Mouse (Mus musculus) urinary bladder, adult 2 months (tissue): ENCODE results near the gene 1190005I06Rik. TPM values are rescaled to one million over a fixed set of nuclear protein-coding genes. Genes with fewer than 3 reads are reported as not detected.

Experiments used
- DNase-seq: peaks from one replicate; pipeline ENCODE4 v3.0.0; 2022; ENCODE audit warnings: low spot score
- polyA plus RNA-seq: library from polyadenylated mRNA; depleted of rRNA; stranded (reverse); fragments of >200 nt; gene quantifications from 2 replicates; pipeline ENCODE4 v1.2.3, GENCODE M21; 2012

1190005I06Rik gene
- polyA plus RNA-seq, 1 experiment, result 8.9 TPM

DNA sequence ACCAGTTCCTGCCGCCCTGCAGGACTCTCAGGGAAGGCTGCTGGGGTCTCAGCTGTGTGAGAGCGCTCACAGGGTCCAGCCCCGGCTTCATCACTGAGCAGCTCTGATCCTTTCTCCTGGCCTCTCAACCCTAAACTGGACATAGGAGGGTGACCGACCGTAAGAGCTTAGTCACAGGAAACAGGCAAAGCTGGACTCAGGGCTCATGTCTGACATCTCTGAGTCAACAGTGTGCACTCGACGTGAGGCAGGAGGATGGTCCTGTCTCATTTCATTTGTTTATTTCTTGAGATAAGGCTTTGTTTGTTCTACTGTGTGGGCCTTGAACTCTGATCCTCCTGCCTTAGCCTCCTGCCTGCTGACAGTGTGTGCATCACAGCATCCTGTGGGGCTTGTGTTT is 27.0 kb downstream of the 1190005I06Rik start:
- no peak for DNase-seq

DNA sequence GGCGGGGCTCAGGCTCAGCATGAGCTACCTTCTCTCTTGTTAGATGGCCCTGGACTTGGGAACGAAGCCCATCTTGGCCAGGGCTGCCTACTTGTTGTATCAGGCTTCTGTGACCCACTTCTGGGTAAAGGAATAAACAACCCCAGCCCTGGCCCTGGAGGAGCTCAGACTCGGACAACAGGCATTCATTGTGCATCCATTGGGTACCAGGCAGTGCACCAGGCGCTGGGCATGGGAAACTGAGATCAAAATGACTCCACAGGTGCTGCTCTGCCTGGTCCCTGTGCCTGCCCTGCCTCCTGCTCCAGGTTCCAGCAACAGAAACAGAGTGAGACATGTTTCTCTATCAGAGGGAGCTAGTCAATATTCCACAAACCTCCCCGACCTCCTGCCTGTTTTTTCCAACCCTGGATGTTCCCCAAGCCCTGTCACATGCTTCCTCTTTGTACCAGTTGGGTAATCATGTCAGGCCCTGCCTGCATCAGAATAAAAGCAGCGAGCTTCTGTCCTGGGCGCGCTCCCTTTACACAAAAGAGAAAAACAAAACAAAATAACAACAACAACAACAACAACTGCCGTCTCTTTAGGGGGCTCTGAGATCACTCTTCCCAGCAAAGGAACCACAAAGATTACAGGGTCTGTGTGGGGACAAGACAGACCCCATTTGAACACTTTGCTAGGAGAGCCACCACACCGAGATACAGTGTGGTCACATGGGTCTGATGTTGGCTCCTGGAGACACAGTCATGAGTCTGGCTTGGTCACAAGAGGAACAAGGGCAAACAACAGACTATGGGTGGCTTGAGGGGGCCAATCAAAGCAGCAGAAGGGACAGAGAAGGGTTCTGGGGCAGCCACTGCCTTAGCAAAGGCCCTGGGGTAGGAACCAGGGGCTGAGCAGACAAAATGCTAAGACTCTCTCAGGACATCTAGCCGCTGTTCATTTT is 27.9 kb downstream of the 1190005I06Rik start:
- no peak for DNase-seq

DNA sequence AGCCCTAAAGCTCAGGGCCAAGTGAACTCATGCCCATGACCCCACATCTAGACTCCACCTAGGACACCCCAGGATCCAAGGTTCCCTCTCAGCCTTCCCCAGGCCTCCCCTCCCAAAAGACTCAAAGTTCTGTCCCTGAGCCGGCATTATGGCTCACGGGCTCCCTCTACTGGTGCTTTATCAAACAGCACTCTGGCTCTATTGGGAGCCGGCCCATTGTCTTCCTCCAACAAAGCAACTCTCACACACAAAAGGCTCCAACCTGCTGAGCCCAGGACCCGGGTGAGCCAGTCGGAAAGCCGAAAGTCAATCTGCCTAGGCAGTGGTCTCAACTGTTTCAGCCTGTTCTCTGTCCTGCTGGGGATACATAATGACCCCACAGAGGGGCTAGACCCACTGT is 29.3 kb downstream of the 1190005I06Rik start:
- peak; percentile 52 for DNase-seq

DNA sequence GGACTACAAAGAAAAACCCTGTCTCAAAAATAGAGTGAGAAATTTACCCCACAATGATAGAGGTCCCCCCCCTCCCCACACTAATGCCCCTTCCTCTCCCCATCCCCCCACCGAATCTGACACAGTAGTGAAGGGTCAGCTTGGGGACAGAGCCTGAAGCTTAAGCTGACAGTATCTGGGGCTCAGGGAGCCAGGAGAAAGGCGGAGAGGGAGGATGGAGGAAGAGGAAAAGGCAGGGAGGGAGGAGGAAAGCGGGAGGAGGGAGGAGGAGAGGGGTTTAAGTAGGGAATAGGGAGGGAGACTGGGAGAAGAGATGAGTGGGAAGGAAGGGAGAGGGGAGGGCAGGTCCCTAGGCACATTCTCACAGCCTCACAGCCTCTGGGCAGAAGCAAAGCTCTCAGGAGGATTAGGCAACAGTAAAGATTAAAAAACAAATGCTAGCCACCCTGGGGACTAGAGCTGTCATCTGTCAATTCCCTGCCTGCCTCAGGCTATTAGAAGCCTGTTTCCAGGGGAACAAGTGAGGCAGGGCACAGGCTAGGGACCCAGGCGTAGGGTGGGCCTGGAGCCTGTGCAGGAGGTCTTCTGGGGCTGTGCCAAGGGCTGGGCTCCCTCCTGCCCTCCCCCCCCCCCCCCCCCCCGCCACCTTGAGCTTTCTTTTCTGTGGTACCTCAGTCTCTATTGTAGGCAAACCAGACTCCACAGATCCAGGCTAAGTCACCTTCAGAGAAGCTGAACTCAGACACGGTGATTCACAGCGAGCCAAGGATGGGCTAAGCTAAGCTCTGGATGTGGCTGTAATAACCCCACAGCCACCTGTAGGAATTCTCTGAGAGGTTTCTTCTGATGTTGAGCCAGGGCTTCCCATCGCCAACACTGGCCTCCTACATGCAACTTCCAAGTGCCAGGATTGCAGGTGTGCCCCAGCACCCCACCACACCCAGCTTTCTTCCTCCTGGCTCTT is 30.5 kb downstream of the 1190005I06Rik start:
- no peak for DNase-seq

DNA sequence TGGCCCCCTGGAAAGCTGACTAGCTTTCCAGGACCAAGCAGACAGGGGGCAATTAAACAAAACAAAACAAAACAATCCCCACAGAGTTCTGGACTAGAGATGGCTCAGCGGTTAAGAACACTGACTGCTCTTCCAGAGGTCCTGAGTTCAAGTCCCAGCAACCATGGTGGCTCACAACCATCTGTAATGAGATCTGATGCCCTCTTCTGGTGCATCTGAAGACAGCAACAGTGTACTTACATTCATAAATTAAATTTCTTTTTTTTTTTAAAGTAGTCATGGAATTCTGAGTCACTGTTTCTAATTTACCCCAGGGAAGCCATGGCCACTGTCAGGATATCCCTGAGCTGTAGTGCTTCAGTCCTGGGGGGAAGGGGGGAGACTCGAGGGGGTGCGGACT is 32.9 kb downstream of the 1190005I06Rik start:
- DNase-seq, result no peak

DNA sequence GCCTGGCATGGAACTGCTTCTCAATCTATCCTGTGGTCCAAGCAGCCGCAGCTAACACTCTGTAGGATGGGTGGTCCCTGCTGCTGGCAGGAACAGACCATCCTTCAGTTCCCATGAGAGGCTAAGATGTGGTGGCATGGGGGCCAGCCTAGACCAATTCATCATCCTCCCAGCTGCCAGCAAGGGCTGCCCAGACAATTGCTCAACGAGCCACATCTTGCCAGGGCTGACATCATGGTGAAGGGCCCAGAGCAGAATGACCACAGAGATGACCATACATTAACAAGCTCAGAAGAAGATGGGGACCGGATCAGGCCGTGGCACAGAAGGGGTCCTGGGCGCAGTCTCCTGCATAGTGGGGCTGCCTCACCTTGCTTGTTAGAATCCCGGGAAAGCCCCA is 36.6 kb downstream of the 1190005I06Rik start:
- DNase-seq, result no peak

DNA sequence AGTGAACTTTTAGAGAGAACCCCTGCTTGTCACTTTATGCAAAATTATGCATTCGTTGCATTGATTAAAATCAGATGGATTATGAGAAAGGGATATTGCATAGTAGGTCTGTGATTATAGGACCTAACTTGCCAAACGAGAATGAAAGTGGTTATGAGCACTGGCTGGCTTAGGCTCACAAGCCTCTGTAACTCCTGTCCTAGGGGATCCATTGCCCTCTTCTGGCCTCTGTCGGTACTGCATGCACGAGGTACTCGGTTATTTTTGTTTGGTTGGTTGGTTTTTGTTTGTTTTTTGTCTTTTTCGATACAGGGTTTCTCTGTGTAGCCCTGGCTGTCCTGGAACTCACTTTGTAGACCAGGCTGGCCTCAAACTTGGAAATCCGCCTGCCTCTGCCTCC is 39.5 kb downstream of the 1190005I06Rik start:
- DNase-seq, result peak; percentile 51

DNA sequence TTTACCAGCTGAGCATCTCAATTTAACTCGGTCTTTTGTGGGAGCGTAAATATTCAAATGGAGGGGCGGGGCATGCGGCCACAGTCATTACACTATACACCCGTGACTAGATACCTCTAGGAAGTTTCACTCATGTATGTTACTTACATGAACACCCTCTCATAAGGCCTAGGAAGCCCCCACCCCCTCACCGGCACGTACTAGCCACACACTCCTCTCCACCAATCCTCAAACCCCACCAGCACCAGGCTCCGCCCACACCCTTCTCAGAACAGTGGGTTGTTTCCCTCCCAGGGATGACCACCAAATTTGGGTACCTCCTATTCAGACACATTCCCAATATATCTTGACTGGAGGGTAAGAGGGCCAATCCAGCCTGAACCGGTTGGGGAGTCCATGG is 40.0 kb downstream of the 1190005I06Rik start:
- no peak for DNase-seq

DNA sequence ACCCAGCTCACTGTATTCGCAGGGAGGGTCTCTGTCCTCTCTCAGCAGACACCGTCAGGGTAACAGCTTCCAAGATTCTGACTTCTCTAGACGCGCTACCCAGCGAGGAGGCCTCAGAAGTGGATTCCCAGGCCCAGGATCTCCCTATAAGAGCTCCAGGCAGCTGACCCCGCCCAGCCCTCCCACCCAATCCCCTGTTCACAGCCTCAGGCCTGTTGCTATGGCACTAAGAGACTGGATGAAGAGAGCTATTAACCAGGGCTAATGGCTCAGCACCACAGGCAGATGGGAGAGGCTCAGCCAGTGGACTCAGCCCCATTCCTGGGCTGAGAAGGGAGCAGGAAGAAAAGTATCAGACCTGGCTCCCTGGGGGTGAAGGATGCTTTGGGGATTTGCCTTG is 44.8 kb downstream of the 1190005I06Rik start:
- DNase-seq, result no peak

DNA sequence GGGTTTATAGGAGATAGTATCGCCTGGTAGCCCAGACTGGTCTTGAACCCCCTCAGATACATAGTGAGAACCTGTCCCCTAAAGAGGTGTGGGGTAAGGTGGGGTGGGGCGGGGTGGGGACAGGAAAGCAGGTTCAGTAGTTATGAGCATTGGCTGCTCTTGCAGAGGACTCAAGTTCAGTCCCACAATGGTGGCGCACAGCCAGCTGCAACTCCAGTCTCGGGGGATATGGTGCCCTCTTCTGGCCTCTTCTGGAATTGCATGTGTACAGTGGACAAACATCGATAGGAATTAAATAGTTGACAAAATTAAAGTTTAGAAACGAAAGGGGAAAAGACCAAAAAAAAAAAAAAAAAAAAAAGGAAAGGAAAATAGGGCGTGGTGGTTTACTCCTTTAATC is 47.9 kb downstream of the 1190005I06Rik start:
- DNase-seq, result peak; percentile 53

DNA sequence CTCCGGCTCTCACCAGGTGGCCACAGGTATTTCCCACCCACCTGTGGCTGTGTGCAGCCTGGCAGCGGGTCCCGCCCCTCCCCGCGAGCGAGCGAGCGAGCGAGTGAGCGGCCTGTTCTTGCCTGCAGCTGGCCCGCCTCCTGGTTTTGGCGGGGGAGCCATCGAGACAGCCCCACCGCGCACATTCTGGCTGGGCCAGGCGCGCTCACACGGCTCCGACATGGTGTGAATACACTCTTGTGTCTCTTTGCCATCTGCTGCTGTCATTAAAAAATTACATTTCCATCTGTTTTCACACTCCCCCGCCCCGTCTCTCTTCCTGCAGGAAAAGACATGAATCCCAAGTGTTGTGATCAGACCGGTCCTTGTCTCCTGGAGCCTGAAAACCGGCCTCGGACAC is 48.9 kb downstream of the 1190005I06Rik start:
- no peak for DNase-seq

DNA sequence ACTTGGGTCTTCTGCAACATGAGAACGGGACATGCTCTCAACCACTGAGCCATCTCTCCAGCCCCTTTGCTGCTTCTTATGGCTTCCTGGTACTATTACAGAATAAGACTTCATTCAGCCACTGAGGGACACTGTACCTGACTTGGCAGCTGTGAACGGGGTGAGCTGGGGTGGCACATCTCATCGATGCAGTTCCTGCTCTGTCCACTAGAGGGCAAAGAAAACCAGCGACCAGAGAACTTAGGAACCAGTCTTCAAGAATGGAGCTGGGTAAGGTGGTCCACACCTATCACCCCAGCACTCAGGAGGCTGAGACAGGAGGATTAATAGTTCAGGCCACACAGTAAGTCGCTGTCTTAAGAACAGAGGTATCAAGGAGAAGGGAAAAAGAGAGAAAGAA is 51.5 kb downstream of the 1190005I06Rik start:
- DNase-seq, result no peak

DNA sequence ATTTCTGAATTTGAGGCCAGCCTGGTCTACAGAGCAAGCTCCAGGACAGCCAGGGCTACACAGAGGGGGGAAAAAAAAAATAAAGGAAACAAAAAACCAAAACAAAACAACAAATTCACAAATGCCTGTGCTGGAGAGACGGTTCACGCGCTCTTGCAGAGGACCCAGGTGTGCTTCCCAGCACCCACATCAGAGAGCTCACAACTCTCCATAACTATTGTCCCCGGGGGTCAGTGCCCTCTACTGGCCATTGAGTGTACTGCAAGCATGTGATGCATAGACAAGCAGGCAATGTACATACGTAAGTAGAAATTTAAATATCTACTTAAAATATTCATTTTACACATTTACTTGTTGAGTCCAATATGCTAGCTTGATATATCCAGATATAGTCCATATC is 52.9 kb downstream of the 1190005I06Rik start:
- DNase-seq, result no peak

DNA sequence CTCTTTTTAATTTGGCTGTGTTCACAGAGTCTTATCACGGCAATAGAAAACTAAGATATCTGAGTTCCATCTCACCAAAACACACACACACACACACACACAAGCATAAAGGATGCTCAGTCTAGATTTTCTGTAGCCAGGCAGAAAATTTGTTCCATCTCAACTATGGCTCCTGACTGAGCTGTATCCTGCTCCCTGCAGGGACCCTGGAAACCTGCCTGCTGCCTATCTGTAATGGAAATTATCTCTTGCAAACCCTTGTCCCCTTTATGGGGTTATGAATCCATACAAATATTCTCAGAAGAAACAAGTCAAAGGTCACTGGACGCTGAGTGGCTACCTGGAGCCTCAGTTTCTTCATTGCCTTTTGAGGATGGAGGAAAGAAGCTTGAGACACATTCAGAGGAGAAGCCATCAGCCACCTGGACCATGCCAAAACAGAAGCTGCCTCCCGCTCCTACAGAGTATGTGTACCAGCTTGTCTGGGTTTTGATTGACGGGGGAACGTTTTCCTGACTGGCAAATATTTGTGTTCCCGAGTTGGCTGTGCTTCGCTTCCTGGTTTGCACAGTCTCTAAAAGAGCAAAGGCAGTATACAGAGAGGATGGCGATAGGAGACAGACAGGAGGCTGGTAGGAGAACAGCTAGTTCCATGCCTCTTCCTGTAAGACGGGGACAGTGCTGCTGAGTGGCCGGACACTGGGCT is 55.7 kb downstream of the 1190005I06Rik start:
- DNase-seq, result no peak

DNA sequence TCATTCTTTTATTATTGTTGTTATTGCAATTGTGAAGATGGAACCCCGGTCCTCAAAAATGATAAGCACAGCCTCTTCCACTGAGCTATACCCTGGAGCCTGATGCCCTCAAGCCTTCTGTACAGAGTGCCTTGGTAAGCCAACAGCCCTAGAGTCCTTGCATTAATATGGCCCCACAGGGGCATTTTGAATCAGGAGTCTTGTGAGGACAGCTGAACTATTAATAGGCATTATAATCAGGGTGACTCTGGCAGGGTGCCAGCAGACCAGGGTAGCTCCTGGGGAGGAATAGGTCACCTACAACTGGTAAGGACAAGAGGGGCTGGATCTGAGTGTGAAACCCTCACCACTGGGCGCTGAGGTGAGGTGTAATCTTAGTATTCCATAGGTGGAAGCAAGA is 57.5 kb downstream of the 1190005I06Rik start:
- no peak for DNase-seq

DNA sequence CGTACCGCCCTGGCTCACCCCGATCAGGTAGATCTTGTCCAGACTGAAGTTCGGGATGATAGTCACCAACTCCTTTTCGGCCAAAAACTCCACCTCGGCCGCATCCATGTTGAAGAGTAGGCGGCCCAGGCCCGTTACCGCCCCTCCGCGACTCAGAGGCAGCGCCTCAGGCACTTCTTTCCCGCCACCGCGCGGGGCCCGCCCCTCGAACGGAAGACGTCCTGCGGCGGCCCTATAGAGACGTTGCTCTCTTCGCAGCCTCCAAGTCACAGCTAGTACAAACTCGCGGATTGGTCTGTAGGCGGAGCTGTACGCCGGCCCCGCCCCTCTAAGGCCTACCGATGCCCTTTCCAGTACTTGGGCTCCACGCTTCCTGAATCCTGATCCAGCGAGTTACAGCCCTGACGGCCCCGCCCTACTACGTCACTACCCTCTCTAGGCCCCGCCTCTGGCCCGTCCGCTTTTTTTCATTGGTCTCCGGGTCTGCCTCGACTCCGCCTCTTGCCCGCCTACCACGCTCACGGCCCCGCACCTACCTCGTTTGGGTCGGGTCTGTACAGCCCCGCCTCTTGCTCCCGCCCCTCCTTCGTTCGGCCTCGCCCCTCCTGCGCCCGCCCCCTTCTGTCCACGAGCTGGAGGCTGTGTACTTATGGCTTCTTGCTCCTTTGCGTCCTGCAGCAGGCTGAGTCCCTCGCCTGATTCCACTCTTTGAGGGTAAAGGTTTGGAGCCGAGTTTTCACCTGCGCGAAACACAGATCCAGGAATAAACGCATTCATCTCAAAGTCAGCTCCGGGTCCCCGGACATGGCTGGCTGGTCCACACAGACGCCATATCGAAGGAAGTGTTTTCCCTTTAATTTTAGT is 58.3 kb downstream of the 1190005I06Rik start, which contains the start of gene Gins2:
Gene Gins2 (minus strand): TSS at position 397 of the 864 bp plus-strand sequence.
- DNase-seq, result peak; percentile 87

DNA sequence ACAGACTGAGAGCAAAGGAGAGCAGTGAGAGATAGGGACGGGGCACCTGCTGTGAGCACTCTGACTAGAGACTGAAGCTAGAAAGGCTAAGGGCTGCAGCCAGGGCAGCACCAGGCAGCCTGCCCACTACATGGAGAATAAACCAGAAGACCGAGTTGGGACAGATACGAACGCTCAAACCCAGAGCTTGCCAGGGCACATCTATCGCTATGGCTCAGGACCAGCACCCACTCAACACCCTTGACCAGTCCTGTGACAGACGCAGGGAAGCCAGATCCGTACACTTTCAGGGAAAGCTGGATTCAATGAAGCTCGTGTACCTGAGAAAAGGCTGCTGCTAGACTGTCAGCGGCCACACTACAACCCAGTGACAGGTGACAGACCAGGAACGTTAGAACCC is 61.9 kb downstream of the 1190005I06Rik start:
- no peak for DNase-seq

DNA sequence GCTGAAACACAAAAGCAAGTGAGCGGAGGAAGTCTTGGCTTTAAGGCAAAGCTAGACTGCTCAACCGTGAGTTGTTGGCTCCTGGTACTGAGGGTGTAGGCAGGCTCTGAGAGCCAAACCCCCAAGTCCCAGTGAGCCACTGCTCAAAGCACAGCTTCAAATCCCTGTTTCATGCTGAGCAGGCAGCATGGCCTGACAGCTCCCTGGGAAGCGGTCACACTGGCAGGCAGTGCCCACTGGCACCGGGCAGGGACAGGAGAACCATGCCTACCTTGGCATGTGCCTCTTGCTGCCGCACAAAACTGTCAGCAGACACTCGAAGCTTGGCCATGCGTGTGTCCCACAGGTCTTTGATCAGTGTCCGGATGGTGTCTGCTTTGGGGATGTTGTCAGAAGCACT is 65.6 kb downstream of the 1190005I06Rik start:
- DNase-seq, result no peak

DNA sequence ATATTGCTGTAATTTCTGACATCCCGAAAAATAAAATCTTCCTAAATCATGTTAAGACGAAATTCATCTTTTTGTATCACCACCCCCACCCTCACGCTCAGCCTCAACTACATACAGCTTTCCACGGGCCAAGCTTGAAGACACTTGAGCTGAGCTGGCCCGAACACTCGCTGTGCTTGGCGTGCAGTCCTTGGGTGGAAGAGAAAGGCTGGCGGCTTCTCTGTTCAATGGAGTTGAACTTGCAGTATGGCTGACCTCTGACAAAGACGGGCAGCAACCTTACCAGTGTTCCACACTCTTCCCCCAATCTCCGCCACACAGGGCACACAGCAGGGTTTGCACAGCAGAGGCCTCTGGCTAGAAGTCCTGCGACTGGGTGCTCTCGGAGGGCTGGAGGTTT is 66.1 kb downstream of the 1190005I06Rik start:
- DNase-seq, result no peak

DNA sequence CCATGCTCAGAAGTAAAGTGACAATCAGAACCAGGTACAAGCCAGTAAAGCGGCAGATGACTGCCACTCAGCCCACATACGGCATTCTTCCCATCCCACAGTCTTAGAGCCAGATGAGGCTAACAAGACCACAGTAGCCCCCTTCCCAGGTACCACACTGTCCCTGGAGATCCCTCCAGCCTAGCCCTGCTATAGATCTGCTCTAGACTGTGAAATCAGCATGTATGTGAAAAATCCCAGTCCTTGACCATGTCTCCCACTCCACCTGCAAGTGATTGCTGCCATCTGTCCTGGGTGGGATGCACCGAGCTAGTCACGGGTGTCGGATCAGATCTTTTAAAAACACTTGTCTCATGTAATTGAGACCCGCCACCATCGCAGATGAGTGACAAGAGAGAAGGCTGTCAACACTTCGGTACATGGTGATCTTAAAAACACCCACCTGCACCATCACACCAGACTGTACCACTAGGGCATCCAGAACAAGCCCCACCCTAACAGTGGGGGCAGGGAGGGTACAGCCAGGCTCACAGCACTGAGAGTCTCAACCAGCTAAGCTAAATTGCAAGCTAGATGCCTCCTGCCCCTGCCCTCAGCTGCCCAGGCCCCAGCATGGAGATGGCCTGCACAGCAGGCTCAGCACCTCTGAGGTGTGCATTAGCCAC is 67.0 kb downstream of the 1190005I06Rik start:
- no peak for DNase-seq
